Mouse (Mus musculus): Measurements from ENCODE around the gene Lap3.

DNA sequence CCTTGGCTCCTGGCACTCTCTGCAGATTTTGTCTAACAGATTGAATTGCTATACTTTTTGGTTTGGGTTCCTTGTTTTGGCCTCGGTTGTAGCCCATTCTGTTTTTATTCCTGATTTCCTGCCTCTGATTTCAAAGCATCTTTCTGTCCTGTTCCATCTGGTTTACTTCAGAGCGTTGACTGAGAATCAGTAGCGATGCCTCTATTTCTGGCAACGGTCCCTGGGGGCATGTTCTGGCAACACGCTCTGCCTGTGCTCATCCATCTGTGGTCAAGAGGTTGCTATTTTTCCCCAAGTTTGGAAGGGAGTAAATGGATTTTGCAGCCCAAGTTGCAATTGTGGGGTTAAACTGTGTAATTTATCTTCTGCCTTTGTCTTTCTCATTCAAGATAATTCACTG lies 50.2 kb downstream of the Lap3 start:
- TF ChIP-seq CTCF (IDR thresholded peaks at IDR 0.05; ENCODE audit: low read depth, low read length) (no peak), POLR2A (IDR thresholded peaks at IDR 0.05; ENCODE audit: borderline replicate concordance, low read depth, low read length) (no peak)
